Mouse (Mus musculus) hindbrain, embryonic 15.5 days (tissue): ENCODE results near the gene Rpl19. TPM values are rescaled to one million over a fixed set of nuclear protein-coding genes. Genes with fewer than 3 reads are reported as not detected.

Source experiments
- ATAC-seq: fragments of 200-750 bp; cut with Nextera tagmentation; 2 replicates; pipeline ENCODE4 v1.8.0; 2017; ENCODE audit warnings: low read depth, moderate number of reproducible peaks, moderate TSS enrichment; ENCODE audit not compliant: low FRiP score
- H3K27ac ChIP-seq: fragments of 300-500 bp; sonication (generic); replicated peaks from 2 replicates; pipeline ENCODE4 v1.5.1; 2015; ENCODE audit warnings: mild to moderate bottlenecking, inconsistent platforms
- H3K27me3 ChIP-seq: fragments of 300-500 bp; sonication (generic); 2 replicates; pipeline ENCODE4 v1.6.1; 2015; ENCODE audit warnings: control low read depth, inconsistent platforms
- H3K36me3 ChIP-seq: fragments of 300-500 bp; sonication (generic); 2 replicates; pipeline ENCODE4 v1.6.1; 2015; ENCODE audit warnings: control low read depth, inconsistent platforms
- H3K4me1 ChIP-seq: fragments of 300-500 bp; sonication (generic); replicated peaks from 2 replicates; pipeline ENCODE4 v1.6.1; 2015; ENCODE audit warnings: control low read depth, inconsistent platforms
- H3K4me2 ChIP-seq: fragments of 300-500 bp; sonication (generic); 2 replicates; pipeline ENCODE4 v1.6.1; 2015; ENCODE audit warnings: moderate library complexity, mild to moderate bottlenecking, inconsistent platforms
- H3K4me3 ChIP-seq: fragments of 300-500 bp; sonication (generic); 2 replicates; pipeline ENCODE4 v1.5.1; 2015; ENCODE audit warnings: mild to moderate bottlenecking, inconsistent platforms
- H3K9ac ChIP-seq: fragments of 300-500 bp; sonication (generic); 2 replicates; pipeline ENCODE4 v1.6.1; 2015; ENCODE audit warnings: inconsistent platforms
- H3K9me3 ChIP-seq: fragments of 300-500 bp; sonication (generic); 2 replicates; pipeline ENCODE4 v1.6.1; 2016; ENCODE audit warnings: control low read depth, inconsistent platforms
- WGBS: fragments of 180-500 bp; shearing (Covaris S2); methylation state at CpG from one replicate; pipeline ENCODE4 v1.1.7; 2015; 5-methylcytosine and 5-hydroxymethylcytosine counted together
- polyA plus RNA-seq: library from polyadenylated mRNA; unstranded; fragments of >200 nt; fragmentation: Nextera tagmentation; extraction: Ambion mirVana; gene quantifications from 2 replicates; pipeline ENCODE4 v1.2.1, GENCODE M21; 2015

The Rpl19 gene
- polyA plus RNA-seq, 1 experiment from 2014 or later, result 632 TPM

DNA sequence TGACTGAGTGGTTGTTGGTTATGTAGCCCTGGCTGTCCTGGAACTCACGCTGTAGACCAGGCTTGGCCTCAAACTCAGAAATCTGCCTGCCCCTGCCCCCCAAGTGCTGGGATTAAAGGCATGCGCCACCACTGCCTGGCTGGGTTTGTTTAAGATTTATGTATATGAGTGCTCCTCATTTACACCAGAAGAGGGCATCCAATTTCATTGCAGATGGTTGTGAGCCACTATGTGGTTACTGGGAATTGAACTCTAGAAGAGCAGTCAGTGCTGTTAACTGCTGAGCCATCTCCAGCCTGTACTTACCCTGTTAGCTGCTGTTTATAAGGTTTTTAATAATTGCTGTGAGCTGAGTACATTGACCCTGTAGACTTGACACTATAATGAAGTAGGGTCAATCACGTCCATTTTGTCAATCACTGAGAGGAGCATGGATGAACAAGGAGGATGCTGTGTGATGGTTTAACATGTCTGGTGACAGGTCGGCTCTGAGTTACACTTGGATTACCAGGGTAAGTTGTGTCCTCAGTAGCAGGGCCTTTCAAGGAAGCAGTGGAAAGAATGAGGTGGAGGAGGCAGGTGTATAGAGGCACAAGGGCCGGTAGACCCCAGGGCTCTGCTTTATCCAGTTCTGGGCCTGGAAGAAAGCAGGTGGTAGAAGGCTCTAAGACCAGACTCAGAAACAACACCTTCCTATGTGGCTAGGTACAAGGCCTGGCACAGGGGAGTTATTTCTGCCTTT, 4.4 kb downstream of the Rpl19 start:
- Histone ChIP-seq H3K36me3 (peaks cover 34% of the 10 kb centered on the region), H3K9ac (no peak overlapping the region), H3K9me3 (no peaks in the 10 kb centered on the region), H3K27ac (no peak overlapping the region), H3K4me1 (peaks cover 32% of the 10 kb centered on the region), H3K27me3 (no peaks in the 10 kb centered on the region), H3K4me3 (no peak overlapping the region), H3K4me2 (no peak overlapping the region)
- WGBS, result 51% methylated on average over 5 of the region's 5 CpGs
- no peak for ATAC-seq

DNA sequence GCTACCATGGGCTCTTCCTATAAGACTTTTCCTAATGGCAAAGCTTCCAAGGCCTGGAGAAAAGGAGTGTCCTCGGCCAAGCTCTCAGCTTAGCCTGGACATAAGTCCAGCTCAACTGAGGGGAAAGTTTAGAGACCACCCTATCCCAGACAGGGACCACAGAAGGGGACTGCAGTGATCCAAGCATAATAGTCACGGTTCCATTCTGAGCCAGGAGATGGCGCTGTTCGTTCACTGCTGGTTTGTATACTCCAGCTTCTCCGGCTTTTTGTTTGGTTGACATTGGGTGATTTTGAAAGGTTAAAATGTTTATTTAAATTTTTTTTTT, 4.9 kb downstream of the Rpl19 start:
- H3K9me3 ChIP-seq, result no peaks in the 10 kb centered on the region
- WGBS, result 2% methylated on average over 5 of the region's 5 CpGs
- H3K27ac ChIP-seq, result no peak overlapping the region
- H3K4me1 ChIP-seq, result peaks cover 35% of the 10 kb centered on the region
- H3K9ac ChIP-seq, result no peak overlapping the region
- ATAC-seq, result no peak
- H3K4me3 ChIP-seq, result no peak overlapping the region
- peaks cover 34% of the 10 kb centered on the region for H3K36me3 ChIP-seq
- no peak overlapping the region for H3K4me2 ChIP-seq
- no peaks in the 10 kb centered on the region for H3K27me3 ChIP-seq

DNA sequence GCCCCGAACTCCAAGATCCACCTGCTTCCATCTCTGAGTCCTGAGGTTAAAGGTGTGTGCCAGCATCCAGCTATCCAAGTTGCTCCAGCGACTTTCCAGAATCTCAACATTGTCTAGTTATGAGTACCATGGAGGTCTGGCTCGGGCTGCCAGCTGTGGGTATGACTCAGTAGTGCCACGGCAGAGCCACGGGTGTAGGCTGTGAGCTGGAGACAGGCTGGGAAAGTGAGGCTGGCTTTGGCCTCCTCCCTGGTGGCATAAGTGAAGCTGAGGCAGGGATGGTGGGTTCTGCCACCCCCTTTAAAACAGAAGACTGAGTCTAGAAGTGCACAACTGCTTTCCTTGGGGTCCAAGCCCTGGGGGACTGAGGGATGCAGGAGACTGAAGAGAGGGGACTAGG, 7.6 kb downstream of the Rpl19 start:
- Histone ChIP-seq H3K4me1 (peaks cover 25% of the 10 kb centered on the region), H3K4me2 (no peak overlapping the region), H3K4me3 (no peak overlapping the region), H3K27ac (no peak overlapping the region), H3K36me3 (peaks cover 23% of the 10 kb centered on the region), H3K9ac (no peak overlapping the region), H3K9me3 (no peaks in the 10 kb centered on the region), H3K27me3 (no peaks in the 10 kb centered on the region)
- 83% methylated on average over 5 of the region's 5 CpGs for WGBS
- ATAC-seq, result no peak

DNA sequence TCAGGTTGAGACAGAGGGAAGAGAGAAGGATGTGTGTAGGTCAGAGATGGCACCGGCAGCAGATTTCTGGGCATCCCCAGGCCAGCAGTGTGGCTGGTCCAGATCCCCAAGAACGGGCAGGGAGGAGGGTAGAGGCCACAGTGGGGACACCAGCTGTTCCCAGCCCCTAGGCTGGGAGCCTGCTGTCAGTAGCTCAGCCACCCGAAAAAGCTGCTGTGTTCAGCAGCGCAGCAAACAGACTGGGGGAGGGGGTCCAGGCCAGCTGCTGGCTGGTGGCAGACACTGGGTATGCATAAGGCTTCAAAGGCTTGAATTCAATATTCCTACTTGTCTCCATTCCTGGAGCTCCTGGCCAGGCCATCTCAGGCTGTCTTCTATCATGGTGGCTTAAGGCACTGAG, 8.3 kb downstream of the Rpl19 start:
- ATAC-seq, result peak; percentile 48; the same call in 1 of the 2 replicates
- peak overlapping the region; percentile 49 for H3K27ac ChIP-seq

DNA sequence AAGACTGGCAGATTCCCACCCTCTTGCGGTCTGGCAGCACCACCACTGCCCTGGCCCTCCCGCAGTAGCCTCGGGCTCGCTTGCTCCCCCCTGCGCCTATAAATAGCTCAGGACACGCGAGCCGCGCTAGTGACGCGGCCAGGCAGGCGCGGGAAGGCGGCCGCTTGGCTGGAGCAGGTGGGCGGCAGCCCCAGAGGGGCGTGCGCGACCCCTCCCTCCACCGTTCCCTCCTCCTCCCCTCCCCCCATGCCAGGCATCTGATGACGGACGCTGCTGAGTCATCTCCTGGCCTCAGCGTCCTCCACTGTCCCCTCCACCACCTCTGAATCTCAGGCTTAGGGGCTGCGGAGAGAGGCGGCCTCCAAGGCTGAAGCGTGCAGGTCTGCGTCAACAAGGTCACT, 9.5 kb downstream of the Rpl19 start:
- Histone ChIP-seq H3K9me3 (no peaks in the 10 kb centered on the region), H3K36me3 (peaks cover 4% of the 10 kb centered on the region), H3K27me3 (no peaks in the 10 kb centered on the region), H3K27ac (peak overlapping the region; percentile 23), H3K4me1 (peaks cover 25% of the 10 kb centered on the region), H3K4me2 (peak overlapping the region; percentile 64), H3K9ac (peak overlapping the region; percentile 37), H3K4me3 (peak overlapping the region; percentile 33)
- under 1% methylated on average over 27 of the region's 27 CpGs for WGBS
- ATAC-seq, result peak; percentile 62

More for the DNA sequence above, 8.3 kb downstream of the Rpl19 start:
- Histone ChIP-seq H3K36me3 (peaks cover 16% of the 10 kb centered on the region), H3K27me3 (no peaks in the 10 kb centered on the region), H3K9me3 (no peaks in the 10 kb centered on the region), H3K4me1 (peaks cover 25% of the 10 kb centered on the region), H3K4me2 (no peak overlapping the region), H3K9ac (no peak overlapping the region), H3K4me3 (no peak overlapping the region)
- 15% methylated on average over 4 of the region's 4 CpGs for WGBS

DNA sequence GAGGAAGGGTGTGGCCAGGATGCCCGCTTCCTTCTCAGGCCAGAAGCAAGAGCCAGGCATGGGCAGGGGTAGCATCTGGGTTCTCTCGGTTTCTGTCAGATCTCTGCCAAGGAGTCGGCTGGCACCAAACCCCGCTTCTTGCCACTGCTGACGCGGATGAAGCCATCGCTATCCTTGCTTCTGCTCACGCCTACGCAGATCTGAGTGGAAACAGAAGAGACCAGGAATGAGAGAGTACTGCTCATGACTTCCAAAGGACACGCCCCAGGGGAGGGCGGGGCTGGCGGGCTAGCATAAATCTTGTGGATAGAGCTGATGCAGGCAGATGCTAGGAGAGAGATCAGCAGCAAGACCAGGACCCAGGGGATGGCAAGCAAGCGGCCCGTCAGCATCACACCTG, 11.4 kb downstream of the Rpl19 start:
- Histone ChIP-seq H3K36me3 (no peaks in the 10 kb centered on the region), H3K27me3 (no peaks in the 10 kb centered on the region), H3K4me2 (no peak overlapping the region), H3K4me1 (peaks cover 21% of the 10 kb centered on the region), H3K9me3 (no peaks in the 10 kb centered on the region), H3K27ac (no peak overlapping the region), H3K4me3 (no peak overlapping the region), H3K9ac (no peak overlapping the region)
- WGBS, result 51% methylated on average over 14 of the region's 14 CpGs
- ATAC-seq, result no peak

DNA sequence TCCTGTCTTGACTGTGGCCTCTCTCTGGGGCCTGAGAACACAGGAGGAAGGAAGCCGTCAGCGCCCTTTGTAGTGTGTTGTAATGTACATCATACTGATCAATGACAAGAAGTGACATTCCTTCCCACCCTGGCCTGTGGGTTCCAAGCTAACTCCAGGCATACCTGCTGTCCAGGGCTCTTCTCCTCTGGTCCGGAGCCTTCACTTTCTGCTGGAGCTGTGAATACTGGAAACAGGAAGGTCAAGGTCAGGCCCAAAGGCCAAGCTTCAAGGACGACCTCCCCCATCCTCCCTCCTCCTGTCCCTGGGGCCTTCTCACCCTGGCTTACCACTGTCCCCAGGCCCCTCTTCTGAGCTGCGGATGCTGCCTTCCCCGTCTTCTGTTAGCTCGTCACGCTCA, 14.5 kb downstream of the Rpl19 start:
- H3K27me3 ChIP-seq, result no peaks in the 10 kb centered on the region
- ATAC-seq, result no peak
- no peaks in the 10 kb centered on the region for H3K36me3 ChIP-seq
- H3K27ac ChIP-seq, result no peak overlapping the region
- H3K4me1 ChIP-seq, result peaks cover 7% of the 10 kb centered on the region
- 66% methylated on average over 8 of the region's 8 CpGs for WGBS
- H3K9ac ChIP-seq, result no peak overlapping the region
- no peaks in the 10 kb centered on the region for H3K9me3 ChIP-seq
- no peak overlapping the region for H3K4me3 ChIP-seq
- no peak overlapping the region for H3K4me2 ChIP-seq

DNA sequence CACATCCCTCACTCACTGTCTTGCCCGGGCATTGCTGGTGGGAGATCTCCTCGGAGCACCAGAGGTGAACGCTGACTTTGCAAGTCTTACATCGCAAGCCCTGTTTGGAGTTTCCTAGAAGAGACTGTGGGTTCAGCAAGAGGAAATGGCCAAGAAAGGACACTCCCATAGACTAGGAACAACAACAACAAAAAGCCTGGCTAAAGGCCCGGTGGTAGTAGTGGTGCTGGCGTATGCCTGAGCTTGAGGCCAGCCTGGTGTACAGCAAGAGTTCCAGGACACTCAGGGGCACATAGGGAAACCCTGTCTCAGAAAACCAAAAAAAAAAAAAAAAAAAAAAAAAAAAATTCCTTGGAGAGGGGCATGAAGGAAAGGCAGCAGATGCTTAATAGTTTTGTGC, 16.2 kb downstream of the Rpl19 start:
- Histone ChIP-seq H3K27me3 (no peaks in the 10 kb centered on the region), H3K36me3 (no peaks in the 10 kb centered on the region), H3K27ac (no peak overlapping the region), H3K9ac (no peak overlapping the region), H3K9me3 (no peaks in the 10 kb centered on the region), H3K4me1 (0 out of 2 replicates have a peak, but pooled peaks cover under 1% of the 10 kb centered on the region), H3K4me3 (no peak overlapping the region), H3K4me2 (no peak overlapping the region)
- no peak for ATAC-seq
- 69% methylated on average over 6 of the region's 6 CpGs for WGBS

DNA sequence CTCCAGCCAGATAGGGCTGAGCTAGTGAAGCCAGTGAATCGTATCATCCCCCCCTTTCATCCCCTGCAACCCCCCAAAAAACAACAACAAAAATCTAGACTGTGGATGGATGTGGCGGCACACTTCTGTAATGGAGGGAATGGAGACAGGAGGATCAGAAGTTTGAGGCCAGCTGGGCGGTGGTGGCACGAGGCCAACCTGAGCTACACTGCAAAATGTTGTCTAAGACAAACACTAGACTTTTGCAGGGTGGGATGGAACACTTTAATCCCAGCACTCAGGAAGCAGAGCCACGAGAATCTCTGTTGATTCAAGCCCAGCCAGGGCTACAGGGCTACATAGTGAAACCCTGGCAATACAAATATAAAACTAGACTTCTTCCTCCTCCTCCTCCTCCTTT, 17.6 kb downstream of the Rpl19 start:
- no peak overlapping the region for H3K4me3 ChIP-seq
- no peak for ATAC-seq
- H3K27me3 ChIP-seq, result 0 out of 2 replicates have a peak, but pooled peaks cover under 1% of the 10 kb centered on the region
- WGBS, result 64% methylated on average over 5 of the region's 5 CpGs
- H3K27ac ChIP-seq, result no peak overlapping the region
- no peak overlapping the region for H3K9ac ChIP-seq
- H3K36me3 ChIP-seq, result no peaks in the 10 kb centered on the region
- H3K4me1 ChIP-seq, result 0 out of 2 replicates have a peak, but pooled peaks cover 6% of the 10 kb centered on the region
- H3K4me2 ChIP-seq, result no peak overlapping the region
- H3K9me3 ChIP-seq, result no peaks in the 10 kb centered on the region

DNA sequence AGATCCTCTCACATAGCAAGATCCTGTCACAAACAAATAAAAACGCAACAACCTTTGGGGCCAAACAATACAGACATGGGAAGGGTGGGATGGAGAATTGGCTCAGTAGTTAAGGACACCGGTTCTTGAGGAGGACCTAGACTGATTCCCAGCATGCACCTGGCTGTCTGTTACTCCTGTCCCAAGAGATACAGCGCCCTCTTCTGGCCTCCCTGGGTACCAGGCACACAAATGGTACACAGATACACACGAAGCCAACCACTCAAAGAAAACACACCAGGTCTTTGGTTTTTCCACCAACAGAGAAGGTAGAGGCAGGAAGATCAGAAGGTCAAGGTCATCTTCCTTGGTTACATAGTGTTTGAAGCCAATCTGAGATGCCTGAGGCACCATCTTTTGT, 19.1 kb downstream of the Rpl19 start:
- no peaks in the 10 kb centered on the region for H3K9me3 ChIP-seq
- WGBS, result 69% methylated on average over 4 of the region's 4 CpGs
- H3K27me3 ChIP-seq, result peaks cover 8% of the 10 kb centered on the region; the same call in 1 of the 2 replicates
- H3K27ac ChIP-seq, result no peak overlapping the region
- H3K36me3 ChIP-seq, result no peaks in the 10 kb centered on the region
- no peak overlapping the region for H3K9ac ChIP-seq
- H3K4me3 ChIP-seq, result no peak overlapping the region
- H3K4me2 ChIP-seq, result no peak overlapping the region
- H3K4me1 ChIP-seq, result 0 out of 2 replicates have a peak, but pooled peaks cover 6% of the 10 kb centered on the region
- ATAC-seq, result no peak

DNA sequence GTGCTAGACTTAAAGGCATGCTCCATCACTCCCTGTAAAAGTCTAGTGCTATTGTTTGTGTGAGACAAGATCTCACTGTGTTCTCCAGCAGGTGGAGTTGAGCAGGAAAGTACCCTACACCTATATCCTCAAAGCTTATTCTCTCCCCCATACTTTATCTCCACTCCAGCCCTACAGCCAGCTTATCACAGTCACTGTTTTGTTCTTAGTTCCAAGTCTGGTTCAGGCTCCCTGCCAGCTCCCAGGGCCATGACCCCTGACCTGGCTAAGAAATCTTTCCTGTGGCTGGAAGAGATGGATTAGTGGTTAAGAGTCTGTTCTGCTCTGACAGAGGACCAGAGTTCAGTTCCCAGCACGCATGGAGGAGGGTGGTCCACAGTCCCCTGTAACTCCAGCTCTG, 20.0 kb downstream of the Rpl19 start:
- Histone ChIP-seq H3K4me2 (no peak overlapping the region), H3K9me3 (no peaks in the 10 kb centered on the region), H3K9ac (no peak overlapping the region), H3K27ac (no peak overlapping the region), H3K36me3 (no peaks in the 10 kb centered on the region), H3K27me3 (peaks cover 13% of the 10 kb centered on the region), H3K4me1 (peaks cover 8% of the 10 kb centered on the region; the same call in 1 of the 2 replicates), H3K4me3 (no peak overlapping the region)
- ATAC-seq, result no peak
- 61% methylated on average over 1 of the region's 1 CpGs for WGBS

DNA sequence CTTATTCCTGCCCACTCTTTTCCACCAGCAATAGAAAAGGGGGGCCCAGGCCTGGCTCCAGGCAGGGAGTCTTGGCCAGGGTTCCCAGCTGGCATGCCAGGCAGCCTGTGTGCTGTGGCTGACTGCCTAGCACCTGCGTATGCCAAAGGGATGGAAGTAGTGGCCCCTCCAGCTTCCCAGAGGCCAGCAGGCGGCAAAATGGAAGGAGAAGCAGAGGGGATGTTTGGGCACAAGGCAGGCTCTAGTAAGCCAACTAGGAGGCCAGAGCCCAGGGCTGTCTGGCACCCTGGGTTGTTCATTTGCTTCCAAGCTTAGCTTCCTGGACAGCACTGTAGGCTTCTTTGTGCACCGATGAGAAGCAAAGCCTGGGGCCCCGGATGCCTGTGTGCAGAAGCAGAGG, 21.2 kb downstream of the Rpl19 start:
- no peak overlapping the region for H3K4me3 ChIP-seq
- H3K9ac ChIP-seq, result no peak overlapping the region
- WGBS, result 58% methylated on average over 4 of the region's 4 CpGs
- peak overlapping the region; percentile 18; the same call in 1 of the 2 replicates for H3K27ac ChIP-seq
- H3K4me2 ChIP-seq, result no peak overlapping the region
- H3K9me3 ChIP-seq, result no peaks in the 10 kb centered on the region
- peak; percentile 50; the same call in 1 of the 2 replicates for ATAC-seq
- peaks cover 19% of the 10 kb centered on the region for H3K27me3 ChIP-seq
- H3K36me3 ChIP-seq, result no peaks in the 10 kb centered on the region
- peaks cover 21% of the 10 kb centered on the region for H3K4me1 ChIP-seq
